Mouse (Mus musculus) erythroid progenitor cell, adult 5-6 weeks (primary cell): ENCODE results near the gene Arid1b. TPM values are rescaled to one million over a fixed set of nuclear protein-coding genes. Genes with fewer than 3 reads are reported as not detected.

ENCODE experiments used
- ATAC-seq: replicated peaks from 2 replicates; pipeline ENCODE4 v1.8.0; 2016; ENCODE audit warnings: moderate number of reproducible peaks, mild to moderate bottlenecking, moderate TSS enrichment, inconsistent platforms; ENCODE audit not compliant: poor library complexity, low FRiP score, severe bottlenecking
- total RNA-seq, 2 experiments: library from RNA; stranded (forward) in 1 of 2; stranded (reverse) in 1 of 2; fragments of 150-400 nt in 1 of 2; fragments of 186-747, 209-891 nt in 1 of 2; gene quantifications; 2 replicates each; pipeline versions ENCODE4 v1.2.3 to v1.2.4; 2015 to 2017; ENCODE audit warnings: low replicate concordance in 2 of 2

Gene Arid1b
- total RNA-seq, 2 experiments from 2014 or later: 7.2 to 17.2 TPM

DNA sequence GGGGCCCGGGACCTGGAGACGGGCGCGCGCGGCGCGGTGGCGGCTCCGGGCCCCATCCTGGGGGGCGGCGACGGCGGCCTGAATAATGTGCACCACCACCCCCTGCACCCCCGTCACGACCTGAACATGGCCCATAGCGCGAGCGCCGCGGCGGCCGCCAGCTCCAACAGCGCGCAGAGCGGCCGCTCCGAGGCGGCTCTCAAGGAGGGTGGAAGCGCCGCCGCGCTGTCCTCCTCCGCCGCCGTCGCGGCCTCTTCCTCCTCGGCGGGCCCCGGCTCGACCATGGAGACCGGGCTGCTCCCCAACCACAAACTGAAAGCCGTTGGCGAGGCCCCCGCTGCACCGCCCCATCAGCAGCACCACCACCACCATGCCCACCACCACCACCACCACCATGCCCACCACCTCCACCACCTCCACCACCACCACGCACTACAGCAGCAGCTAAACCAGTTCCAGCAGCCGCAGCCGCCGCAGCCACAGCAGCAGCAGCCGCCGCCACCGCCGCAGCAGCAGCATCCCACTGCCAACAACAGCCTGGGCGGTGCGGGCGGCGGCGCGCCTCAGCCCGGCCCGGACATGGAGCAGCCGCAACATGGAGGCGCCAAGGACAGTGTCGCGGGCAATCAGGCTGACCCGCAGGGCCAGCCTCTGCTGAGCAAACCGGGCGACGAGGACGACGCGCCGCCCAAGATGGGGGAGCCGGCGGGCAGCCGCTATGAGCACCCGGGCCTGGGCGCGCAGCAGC, 855 bp downstream of the Arid1b start:
- ATAC-seq: peak; percentile 45

DNA sequence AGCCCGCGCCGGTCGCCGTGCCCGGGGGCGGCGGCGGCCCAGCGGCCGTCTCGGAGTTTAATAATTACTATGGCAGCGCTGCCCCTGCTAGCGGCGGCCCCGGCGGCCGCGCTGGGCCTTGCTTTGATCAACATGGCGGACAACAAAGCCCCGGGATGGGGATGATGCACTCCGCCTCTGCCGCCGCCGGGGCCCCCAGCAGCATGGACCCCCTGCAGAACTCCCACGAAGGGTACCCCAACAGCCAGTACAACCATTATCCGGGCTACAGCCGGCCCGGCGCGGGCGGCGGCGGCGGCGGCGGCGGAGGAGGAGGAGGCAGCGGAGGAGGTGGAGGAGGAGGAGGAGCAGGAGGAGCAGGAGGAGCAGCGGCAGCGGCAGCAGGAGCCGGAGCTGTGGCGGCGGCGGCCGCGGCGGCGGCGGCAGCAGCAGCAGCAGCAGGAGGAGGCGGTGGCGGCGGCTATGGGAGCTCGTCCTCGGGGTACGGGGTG, 1.5 kb downstream of the Arid1b start:
- peak; percentile 50 for ATAC-seq

DNA sequence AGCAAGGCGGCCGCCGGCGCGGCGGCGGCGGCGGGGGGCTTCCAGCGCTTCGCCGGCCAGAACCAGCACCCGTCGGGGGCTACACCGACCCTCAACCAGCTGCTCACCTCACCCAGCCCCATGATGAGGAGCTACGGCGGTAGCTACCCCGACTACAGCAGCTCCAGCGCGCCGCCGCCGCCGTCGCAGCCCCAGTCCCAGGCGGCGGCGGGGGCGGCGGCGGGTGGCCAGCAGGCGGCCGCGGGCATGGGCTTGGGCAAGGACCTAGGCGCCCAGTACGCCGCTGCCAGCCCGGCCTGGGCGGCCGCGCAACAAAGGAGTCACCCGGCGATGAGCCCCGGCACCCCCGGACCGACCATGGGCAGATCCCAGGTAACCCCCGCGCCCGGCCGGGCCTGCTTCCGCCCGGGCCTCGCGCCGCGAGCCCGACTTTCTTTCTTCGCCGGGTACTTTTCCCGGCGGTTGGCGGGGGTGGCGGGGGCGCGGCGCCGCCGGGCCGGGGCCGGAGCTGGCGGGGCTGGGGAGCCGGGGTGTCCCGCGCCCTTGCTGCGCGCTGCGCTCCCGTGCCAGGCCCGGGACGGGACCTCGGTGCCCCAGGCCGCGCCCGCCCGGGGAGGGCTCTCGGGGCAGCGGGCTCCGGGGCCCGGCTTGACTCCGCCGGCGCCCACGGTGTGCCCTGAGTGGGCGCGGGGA, 2.1 kb downstream of the Arid1b start:
- peak; percentile 45 for ATAC-seq

DNA sequence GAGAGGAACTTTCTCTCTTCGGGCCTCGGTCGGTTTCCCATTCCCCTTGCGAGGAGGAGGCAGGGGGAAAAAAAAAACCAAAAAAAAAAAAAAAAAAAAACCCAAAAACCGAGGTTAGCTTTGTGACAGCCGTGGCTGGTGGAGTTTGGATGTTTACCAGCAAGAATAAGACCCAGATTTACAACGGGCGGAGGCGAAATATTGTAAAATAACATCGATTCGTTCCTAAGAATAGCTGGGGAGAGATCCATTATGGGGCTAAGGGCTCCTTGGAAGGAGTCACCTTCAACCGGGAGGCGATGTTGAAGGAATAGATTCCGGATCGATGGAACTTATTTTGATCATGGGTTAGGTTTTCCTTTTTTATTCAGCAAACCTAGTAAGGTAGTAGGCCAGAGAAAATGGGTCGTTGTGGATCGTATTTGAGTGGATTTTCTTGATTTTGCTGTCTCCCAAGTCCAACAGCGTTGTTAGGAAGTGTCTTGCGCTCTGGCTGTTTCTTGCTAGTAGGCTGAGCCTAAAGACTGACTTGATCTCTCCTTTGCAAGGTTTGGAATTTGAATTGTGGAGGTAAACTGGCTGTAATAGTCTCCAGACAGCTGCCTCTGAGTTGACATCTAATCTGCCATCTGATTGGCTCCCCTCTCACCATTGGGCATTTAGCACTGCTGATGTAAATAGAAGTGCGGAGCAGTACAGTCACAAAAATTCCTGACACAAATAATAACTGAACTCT, 2.9 kb downstream of the Arid1b start:
- peak; percentile 40 for ATAC-seq

DNA sequence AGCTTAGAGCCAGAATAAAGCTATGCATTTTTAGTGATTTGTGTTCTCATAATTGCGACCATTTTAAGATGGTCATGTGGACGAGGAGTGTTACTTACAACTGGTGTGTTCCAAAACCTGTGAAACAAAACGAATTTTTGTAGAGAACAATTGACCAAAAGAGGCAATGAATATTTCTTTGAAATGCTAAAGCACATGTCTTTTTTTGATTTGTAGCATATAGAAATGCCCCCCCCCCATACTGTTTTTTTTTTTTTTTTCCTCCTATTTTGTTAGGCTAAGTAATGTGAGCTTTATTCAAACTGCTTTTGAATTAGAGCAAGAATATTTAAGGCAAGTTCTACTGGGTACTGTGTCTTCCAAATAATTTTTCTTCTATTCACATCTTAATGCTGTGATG, 3.8 kb downstream of the Arid1b start:
- no peak for ATAC-seq

DNA sequence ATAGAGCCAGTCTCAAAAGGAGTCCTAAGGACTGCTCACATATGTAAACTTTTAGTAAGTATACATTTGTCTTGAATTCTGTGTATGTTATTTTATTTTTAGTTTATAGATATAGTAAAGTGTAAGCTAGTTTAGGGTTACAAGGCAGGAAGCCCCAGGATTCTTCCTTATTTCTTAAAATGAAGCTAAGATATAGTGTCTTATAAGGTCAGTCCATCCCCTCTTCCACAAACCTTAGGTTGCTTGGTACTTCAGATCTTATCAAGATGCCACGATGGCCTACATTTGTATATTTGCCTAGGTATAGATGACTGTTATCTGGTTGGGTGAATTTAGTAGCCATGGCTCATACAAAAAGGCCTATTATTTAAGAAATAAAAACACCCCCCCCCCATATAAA, 5.1 kb downstream of the Arid1b start:
- no peak for ATAC-seq

DNA sequence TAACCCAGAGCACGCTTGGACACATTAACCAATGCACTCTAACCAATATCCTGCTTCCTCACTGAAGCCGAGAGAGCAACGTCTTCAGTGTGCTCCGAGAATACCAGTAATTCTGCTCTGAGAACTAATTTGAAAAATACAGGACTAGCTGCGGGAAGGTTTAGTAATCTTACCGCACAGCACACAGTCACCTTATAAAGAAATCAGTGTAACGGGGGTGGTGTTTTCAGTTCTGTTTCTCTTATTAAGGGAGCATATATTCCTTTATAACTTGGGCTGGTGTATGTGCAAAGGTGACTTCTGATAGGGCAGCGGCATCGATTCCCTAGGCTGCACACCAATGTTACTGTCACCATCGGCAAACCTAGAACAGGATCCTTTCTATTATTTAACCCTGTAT, 5.9 kb downstream of the Arid1b start:
- no peak for ATAC-seq

DNA sequence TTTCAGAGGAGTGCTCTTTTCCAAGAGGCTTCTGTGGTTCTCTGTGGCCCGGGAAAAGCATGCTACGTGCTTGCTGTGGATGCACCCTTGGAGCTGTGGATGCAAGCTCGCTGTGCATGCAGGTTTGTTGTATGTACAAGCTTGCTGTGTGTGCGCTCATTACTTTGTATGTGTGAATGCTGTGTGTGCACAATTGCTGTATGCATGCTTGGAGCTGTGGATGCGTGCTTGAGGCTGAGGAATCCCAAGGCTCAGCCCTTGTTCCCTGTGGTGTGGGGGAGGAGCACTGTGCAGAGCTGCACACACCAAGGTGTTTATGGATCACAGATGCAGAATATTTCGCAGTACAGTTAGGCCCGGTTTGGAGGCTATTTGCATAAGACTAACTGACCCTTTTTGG, 6.7 kb downstream of the Arid1b start:
- ATAC-seq: no peak

DNA sequence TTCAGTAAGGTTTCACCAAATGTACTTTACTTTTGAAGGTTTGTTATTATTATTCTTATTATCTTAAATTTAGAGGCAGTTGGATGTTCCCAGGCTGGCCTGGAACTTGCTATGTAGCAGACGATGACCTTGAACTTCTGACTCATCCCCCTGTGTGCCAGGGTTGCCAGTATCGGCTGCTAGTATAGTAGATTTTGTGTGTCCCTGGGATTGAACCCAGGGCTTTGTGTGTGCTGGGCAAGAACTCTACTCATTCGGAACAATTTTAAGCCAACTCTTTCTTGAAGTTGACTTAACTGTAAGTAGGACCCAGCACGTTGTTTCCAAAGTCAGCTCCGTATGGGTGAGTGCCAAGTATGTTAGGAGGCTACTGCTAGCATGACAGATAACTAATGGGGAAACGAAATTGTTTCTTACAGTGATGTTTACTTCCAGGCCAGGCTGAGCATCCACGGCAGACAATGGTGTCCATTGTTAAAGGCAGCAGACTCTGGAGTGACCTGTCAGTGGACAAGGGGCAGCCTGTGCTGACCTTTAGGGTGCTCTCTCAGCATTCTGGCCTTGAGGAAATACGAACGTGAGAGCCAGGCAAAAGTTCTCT, 7.5 kb downstream of the Arid1b start:
- ATAC-seq: no peak

DNA sequence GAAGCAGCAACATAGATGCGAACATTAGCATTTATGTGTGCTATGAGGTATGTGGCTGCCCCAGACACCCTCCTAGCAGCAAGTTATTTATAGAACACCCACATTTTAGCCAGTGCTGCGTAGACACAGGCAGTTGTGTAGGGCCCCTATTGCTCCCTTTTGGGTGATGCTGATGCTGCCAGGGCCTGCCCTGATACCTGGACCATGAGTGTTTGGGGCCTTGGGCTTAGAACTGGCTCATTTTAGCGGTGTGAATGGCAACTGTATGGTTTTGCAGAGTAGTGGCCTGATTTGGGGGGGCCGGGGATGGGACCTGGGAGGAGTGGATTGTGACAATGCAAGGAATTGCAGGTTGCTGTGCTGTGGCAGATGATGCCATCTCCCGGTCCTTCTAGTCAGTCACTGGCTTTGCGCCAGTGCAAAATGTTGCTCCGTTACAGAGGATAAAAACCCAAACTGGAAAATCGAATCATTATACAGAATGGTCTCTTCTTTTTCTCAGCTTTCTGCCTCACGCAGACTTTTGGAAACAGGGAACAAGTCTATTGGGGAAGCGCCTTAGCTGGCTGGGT, 8.9 kb downstream of the Arid1b start:
- no peak for ATAC-seq

DNA sequence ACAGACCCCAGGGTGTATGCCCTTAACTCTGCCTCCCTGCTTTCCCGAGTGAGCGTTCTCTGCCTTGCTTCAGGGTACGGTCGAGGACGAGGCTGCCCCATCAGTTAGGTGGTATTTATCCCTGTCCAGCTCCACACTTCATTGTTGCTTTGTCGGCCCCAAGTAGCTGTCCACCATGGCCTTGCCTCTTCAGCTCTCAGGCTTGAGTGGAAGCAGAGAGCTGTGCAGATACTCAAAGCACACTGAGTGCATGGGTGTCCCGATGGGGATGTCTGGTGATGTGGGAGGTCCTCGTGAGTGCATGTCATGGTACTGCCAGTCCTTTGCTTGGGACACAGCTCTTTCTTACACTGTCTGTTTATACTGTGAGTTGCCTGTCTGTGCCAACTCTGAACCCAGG, 10.1 kb downstream of the Arid1b start:
- ATAC-seq: no peak

DNA sequence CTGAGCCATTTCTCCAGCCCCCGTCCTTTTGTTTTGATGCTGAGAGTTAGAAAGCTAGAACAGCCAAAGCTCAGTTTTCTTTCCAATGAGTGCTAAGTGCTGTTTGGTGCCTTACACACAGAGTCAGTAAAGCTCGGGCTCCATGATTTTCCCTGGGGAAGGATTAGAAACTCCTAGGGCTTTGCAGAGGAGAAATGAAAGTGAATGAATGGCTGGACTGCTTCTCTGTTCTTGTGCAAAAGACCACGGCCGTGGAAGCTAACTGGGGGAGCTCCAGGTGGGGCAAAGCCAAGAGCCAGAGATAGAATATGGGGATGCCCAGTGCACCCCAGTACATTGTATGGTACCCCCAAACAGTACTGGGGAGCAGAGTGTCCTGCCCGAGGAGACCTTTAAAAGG, 10.6 kb downstream of the Arid1b start:
- no peak for ATAC-seq

DNA sequence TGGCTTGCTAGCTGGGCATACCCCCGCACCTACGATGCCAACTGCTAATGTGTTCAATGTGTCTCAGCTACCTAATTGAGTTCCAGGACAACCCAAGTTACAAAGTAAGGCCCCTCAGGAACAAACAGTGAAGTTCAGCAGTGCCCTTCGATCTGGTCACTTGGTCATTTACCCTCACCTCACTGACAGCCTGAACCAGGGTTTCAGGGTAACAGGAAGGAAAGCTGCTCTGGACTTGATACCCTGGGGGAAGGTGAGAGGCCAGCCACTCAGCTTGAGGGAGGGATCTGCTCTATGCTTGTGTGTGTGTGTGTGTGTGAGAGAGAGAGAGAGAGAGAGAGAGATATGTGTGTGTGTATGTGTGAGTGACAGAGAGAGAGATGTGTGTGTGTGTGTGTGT, 11.2 kb downstream of the Arid1b start:
- no peak for ATAC-seq

DNA sequence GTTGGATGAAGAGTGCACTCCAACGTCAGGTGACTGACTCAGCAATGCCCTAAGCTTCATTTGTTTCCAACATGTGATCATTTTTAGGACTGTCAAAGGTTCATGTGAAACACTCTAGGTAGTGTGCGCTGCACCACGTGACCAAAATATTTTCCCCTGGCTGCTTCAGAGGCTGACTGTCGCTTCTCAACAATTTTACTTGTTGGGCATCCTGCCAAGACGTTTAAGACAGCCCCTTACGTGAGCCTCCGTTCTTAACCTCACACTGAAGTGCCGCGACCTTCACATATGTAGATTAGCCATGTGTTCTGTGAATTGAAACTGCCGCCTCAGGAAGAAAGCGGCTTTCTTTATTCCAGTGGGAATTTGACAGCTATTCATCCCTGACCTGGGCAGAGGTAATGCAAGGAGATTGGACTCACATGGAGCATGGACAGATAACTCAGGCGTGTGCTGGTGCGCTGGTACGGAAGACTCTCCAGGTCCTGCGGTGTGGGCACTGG, 13.1 kb downstream of the Arid1b start:
- peak; percentile 27; the same call in 1 of the 2 replicates for ATAC-seq

DNA sequence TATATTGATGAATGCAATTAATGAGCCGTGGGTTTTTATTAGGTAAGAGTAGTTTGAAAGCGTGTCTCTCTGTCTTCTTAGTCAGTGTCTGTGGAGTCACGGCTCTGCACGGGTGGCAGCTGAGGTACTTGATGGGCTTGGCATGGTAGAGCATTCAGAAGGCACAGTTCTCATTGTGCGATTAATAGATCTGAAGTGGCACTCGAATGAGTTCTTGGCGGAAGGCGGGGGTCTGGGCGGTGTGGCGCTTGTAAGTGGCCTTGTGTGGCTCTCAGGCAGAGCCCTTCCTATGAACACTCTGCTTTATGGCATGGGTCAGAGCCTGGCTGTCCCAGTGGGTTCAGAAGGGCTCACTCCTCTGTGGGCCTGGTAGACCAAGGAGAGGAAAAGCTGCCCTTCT, 14.1 kb downstream of the Arid1b start:
- no peak for ATAC-seq

DNA sequence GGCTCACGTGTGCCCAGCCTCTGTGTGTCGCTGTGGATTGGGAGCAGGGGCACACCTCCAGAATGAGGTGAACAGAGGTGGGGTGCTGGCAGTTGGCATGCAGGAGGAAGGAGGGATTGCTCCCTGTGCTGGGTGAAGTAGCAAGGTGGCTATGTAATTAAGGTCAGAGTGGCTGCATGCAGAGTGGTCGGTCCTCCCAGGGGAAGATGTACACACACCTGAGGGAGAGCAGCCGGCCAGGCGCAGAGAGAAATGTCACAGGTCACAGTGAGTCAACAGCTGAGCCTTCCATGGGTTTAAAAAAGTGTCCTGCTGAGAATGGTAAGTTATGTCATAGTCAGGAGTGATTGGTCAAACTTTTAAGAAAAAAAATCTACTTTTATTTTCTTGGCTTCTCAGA, 14.6 kb downstream of the Arid1b start:
- no peak for ATAC-seq

DNA sequence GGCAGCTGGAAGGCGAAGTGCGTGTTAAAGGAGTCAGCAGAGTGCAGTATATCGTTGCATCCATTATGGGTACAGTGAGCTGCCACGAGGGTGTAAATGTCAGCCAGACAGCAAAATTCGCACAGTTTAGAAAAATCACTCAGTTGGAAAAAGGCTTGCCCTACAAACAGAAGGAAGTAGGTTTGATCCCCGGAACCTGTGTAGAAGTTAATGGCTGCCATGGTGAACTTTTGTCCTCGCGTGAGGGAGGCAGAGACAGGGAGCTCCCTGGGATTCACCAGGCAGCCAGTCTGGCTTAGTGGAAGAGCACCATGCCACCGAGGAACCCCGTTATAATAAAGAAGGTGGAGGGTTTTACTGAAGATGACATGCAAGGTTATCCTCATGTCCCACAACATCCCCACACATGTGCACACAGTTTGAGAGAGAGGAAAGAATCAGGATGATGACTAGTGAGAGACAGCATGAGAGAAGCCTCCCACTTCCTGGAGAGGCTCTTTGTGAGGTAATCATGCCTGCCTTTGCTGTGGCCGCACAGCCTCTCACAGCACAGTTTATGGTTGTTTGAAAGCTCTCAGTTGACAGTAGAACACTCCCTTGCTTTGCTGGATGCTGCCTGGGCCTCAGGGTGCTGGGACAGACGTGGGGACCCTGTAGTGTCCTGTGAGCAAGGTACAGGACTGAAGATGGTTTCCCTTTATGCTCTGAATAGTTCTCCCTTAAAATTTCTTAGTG, 15.6 kb downstream of the Arid1b start:
- no peak for ATAC-seq

DNA sequence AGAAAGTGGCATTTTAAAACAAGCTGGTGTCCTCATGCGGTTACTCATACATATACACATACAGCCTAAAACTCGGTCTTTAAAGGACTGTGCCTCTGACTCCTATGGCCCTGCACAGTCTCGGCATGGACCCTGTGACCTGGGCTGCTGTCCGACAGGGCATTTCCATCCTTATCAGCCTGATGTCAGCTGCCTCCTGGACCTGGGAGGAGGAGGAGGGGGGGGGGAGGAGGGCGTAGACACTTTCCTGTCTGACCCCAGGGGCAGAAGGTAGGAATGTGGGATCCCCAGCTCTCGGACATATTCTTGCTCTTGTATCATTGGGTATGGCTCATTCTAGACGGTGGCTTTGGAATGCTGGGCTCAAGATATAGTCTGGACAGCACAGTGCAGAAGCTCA, 16.6 kb downstream of the Arid1b start:
- ATAC-seq: no peak

DNA sequence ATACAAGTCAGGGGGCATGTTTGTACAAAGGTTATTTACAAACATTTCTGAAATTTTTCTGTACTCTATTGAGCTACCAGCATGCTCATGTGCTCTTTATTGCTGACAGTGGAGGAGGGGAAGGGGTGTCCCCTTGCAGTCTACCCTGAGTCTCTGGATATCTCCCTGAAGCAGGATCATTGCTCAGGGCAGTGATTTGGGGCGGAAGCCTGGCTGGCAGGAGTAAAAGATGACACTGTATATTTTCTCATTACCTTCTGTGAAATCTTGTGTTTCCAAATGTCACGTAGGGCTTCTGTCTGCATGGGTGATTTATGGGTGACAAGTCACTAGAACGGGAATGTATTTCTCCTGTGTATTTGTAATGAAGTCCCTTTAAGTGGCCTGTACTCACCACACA, 18.0 kb downstream of the Arid1b start:
- ATAC-seq: no peak
